Mouse (Mus musculus) heart, embryonic 11.5 days (tissue): Measurements from ENCODE around the gene Drosha. TPM values are rescaled to one million over a fixed set of nuclear protein-coding genes. Genes with fewer than 3 reads are reported as not detected.
"Not testable (repeated sequence)": the region's sequence is repeated elsewhere in the genome, so short reads cannot be mapped to it uniquely, and the experiment has no call there.

ENCODE experiments used
- ATAC-seq: fragments of 200-750 bp; cut with Nextera tagmentation; replicated peaks from 2 replicates; pipeline ENCODE4 v1.8.0; 2017; ENCODE audit warnings: moderate library complexity; ENCODE audit not compliant: insufficient number of reproducible peaks, low FRiP score, low TSS enrichment
- H3K27ac ChIP-seq: fragments of 300-500 bp; sonication (generic); 2 replicates; pipeline ENCODE4 v1.5.1; 2014; ENCODE audit warnings: mild to moderate bottlenecking, low read depth, low read length
- H3K27me3 ChIP-seq: fragments of 300-500 bp; sonication (generic); 2 replicates; pipeline ENCODE4 v1.6.1; 2014; ENCODE audit warnings: mild to moderate bottlenecking, low read length, mixed read lengths; ENCODE audit not compliant: control insufficient read depth, insufficient read depth
- H3K36me3 ChIP-seq: fragments of 300-500 bp; sonication (generic); 2 replicates; pipeline ENCODE4 v1.6.1; 2014; ENCODE audit warnings: mild to moderate bottlenecking, low read length, moderate library complexity, mixed read lengths; ENCODE audit not compliant: control insufficient read depth, insufficient read depth
- H3K4me1 ChIP-seq: fragments of 300-500 bp; sonication (generic); 2 replicates; pipeline ENCODE4 v1.6.1; 2014; ENCODE audit warnings: low read length; ENCODE audit not compliant: control insufficient read depth, insufficient read depth
- H3K4me2 ChIP-seq: fragments of 300-500 bp; sonication (generic); 2 replicates; pipeline ENCODE4 v1.6.1; 2014; ENCODE audit warnings: mild to moderate bottlenecking, moderate library complexity
- H3K4me3 ChIP-seq: fragments of 300-500 bp; sonication (generic); 2 replicates; pipeline ENCODE4 v1.5.1; 2014; ENCODE audit warnings: low read depth, low read length
- H3K9ac ChIP-seq: fragments of 300-500 bp; sonication (generic); 2 replicates; pipeline ENCODE4 v1.6.1; 2014; ENCODE audit warnings: mild to moderate bottlenecking, low read depth, low read length, moderate library complexity
- H3K9me3 ChIP-seq: fragments of 300-500 bp; sonication (generic); replicated peaks from 2 replicates; pipeline ENCODE4 v1.6.1; 2016; ENCODE audit warnings: low read length; ENCODE audit not compliant: control insufficient read depth
- WGBS: fragments of 180-500 bp; shearing (Covaris S2); extraction: QIAGEN DNeasy Blood & Tissue Kit; methylation state at CpG from one replicate; pipeline ENCODE4 v1.1.7; 2014; ENCODE audit not compliant: insufficient replicate concordance; 5-methylcytosine and 5-hydroxymethylcytosine counted together
- polyA plus RNA-seq: library from polyadenylated mRNA; unstranded; fragments of >200 nt; fragmentation: Nextera tagmentation; extraction: Ambion mirVana; gene quantifications from 2 replicates; pipeline ENCODE4 v1.2.1, GENCODE M21; 2014

Drosha gene
- polyA plus RNA-seq, 1 experiment from 2014 or later: 34.6 TPM

GRCm38 (mm10) chr15:12798043-12798442 is 26.6 kb upstream of the Drosha start:
- 59% methylated on average over 6 of the region's 6 CpGs for WGBS

DNA sequence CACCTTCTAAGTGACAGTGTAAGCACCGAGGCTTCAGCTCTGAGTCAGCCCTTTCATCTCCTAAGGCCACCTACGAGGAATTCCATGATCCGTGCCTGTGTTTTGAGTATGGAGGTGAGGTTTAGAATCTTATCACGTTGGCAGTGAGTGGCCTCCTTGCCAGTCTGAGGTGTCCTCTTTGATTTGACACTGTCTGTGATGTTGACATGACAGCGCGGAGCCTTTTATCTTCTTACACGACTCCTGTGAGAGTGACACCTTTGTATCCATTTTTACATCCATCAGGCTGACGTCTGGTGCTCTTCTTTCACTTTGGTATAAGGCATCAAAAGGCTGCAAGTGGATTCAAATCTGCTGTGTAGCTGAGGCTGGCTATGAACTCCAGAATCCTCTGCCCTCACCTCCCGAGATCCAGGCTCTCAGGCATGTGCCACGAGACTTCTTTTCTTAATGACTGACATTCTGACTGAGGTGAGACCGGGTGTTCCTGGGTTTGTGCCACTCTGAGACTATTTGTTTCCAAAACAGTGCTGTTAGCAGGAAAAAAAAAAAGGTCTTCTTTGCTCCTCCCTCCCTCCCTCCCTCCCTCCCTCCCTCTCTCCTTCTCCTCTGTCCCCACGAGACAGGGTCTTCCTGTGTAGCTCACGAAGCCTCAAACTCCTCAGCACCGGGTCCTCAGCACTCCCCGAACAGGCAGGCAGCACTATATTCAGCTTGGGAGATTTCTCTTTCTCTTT is 24.0 kb upstream of the Drosha start:
- 28% methylated on average over 15 of the region's 15 CpGs for WGBS
- Histone ChIP-seq H3K27me3 (no peaks in the 10 kb centered on the region), H3K4me1 (peaks cover 5% of the 10 kb centered on the region; the same call in 1 of the 2 replicates), H3K9me3 (no peaks in the 10 kb centered on the region), H3K4me3 (0 out of 2 replicates have a peak overlapping the region, but pooled peaks have one; percentile 5), H3K4me2 (peak overlapping the region; percentile 38), H3K9ac (no peak overlapping the region), H3K36me3 (no peaks in the 10 kb centered on the region), H3K27ac (no peak overlapping the region)
- ATAC-seq: no peak

More at GRCm38 (mm10) chr15:12798043-12798442, 26.6 kb upstream of the Drosha start:
- Histone ChIP-seq H3K4me1 (peaks cover 5% of the 10 kb centered on the region; the same call in 1 of the 2 replicates), H3K9me3 (no peaks in the 10 kb centered on the region), H3K27ac (no peak overlapping the region), H3K9ac (no peak overlapping the region), H3K36me3 (no peaks in the 10 kb centered on the region), H3K27me3 (no peaks in the 10 kb centered on the region), H3K4me3 (no peak overlapping the region), H3K4me2 (no peak overlapping the region)
- ATAC-seq: no peak

DNA sequence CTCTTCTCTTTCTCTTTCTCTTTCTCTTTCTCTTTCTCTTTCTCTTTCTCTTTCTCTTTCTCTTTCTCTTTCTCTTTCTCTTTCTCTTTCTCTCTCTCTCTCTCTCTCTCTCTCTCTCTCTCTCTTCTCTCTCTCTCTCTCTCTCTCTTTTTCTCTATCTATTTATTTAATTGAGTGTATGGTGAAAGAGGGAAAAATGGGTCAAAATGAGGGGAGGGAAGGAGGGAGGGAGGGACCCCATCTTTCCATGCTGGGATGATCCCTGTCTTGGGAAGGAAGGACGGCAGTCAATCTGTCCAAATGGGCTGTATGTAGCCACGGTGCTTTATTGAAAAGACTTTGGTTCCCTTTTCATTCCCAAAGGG is 23.5 kb upstream of the Drosha start:
- H3K36me3 ChIP-seq, H3K4me1 ChIP-seq, H3K9me3 ChIP-seq, H3K27ac ChIP-seq, H3K9ac ChIP-seq, H3K4me3 ChIP-seq, H3K27me3 ChIP-seq, ATAC-seq, H3K4me2 ChIP-seq: not testable (repeated sequence)
- WGBS: 75% methylated on average over 2 of the region's 2 CpGs

DNA sequence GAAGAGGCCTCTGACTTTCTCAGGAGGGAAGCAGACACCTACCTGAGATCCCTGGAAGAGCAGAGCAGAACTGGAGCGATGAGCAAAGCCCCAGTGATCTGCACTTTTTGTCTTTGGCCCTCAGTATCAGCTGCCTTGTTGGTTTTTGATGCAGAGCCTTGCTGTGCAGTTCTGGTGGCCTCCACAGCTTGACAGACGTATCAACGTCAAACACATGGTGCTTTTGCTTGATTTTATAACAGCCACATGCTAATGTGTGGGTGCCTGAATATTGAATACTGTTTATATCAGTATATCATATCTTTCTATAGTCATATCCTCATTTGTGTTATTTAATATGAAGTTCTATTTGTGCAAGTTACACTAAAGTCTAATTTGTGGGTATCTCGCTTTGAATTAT is 19.5 kb upstream of the Drosha start:
- WGBS: 86% methylated on average over 4 of the region's 4 CpGs
- H3K9me3 ChIP-seq: no peaks in the 10 kb centered on the region

GRCm38 (mm10) chr15:12807088-12807487 is 17.5 kb upstream of the Drosha start:
- H3K9ac ChIP-seq: no peak overlapping the region
- no peaks in the 10 kb centered on the region for H3K4me1 ChIP-seq
- H3K4me2 ChIP-seq: no peak overlapping the region
- H3K9me3 ChIP-seq: no peaks in the 10 kb centered on the region
- H3K27ac ChIP-seq: no peak overlapping the region
- no peak for ATAC-seq
- H3K4me3 ChIP-seq: no peak overlapping the region
- H3K27me3 ChIP-seq: no peaks in the 10 kb centered on the region
- H3K36me3 ChIP-seq: peaks cover 33% of the 10 kb centered on the region
- 95% methylated on average over 10 of the region's 10 CpGs for WGBS

More for the DNA sequence above, 19.5 kb upstream of the Drosha start:
- peaks cover 19% of the 10 kb centered on the region for H3K36me3 ChIP-seq
- H3K27me3 ChIP-seq: no peaks in the 10 kb centered on the region
- H3K4me3 ChIP-seq: no peak overlapping the region
- H3K9ac ChIP-seq: no peak overlapping the region
- H3K4me1 ChIP-seq: peaks cover 5% of the 10 kb centered on the region; the same call in 1 of the 2 replicates
- H3K27ac ChIP-seq: no peak overlapping the region
- no peak for ATAC-seq
- H3K4me2 ChIP-seq: no peak overlapping the region

DNA sequence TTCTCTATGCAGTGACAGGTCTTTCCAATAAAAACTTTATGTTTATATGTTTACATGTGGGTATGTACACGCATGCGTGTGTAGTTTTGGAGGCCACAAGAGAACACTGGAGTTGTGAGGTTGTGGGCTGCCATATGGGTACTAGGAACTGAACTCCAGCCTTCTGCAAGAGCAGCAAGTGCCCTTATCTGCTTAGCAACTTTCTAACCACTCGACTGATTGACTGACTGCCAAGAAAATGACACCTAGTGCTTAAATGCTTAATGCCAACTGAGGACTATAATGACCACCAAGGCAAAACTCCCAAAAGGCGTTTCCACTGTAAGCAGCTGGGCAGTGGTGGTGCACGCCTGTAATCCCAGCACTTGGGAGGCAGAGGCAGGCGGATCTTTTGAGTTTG is 15.3 kb upstream of the Drosha start:
- Histone ChIP-seq H3K9ac (no peak overlapping the region), H3K4me1 (no peaks in the 10 kb centered on the region), H3K4me2 (no peak overlapping the region), H3K9me3 (no peaks in the 10 kb centered on the region), H3K27me3 (no peaks in the 10 kb centered on the region), H3K36me3 (peaks cover 43% of the 10 kb centered on the region), H3K4me3 (no peak overlapping the region), H3K27ac (no peak overlapping the region)
- no peak for ATAC-seq
- WGBS: 81% methylated on average over 6 of the region's 6 CpGs

DNA sequence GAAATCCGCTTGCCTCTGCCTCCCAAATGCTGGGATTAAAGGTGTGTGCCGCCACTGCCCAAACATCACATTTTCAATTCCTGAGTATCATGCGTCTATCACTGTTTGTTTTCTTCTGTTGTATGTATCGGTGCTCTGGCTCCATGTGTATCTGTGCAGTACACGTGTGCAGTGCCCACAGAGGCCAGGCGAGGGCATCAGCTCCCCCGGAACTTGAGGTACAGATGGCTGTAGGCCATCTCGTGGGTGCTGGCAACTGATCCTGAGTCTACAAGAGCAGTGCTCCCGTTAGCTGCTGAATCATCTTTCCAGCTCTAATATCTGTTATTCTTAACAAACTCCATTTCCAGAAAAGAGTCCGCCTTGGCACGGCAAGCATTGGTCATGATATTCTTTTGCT is 12.0 kb upstream of the Drosha start:
- Histone ChIP-seq H3K27me3 (no peaks in the 10 kb centered on the region), H3K27ac (no peak overlapping the region), H3K9me3 (no peaks in the 10 kb centered on the region), H3K36me3 (peaks cover 51% of the 10 kb centered on the region), H3K4me1 (no peaks in the 10 kb centered on the region), H3K9ac (no peak overlapping the region), H3K4me2 (no peak overlapping the region), H3K4me3 (no peak overlapping the region)
- ATAC-seq: no peak
- WGBS: 94% methylated on average over 11 of the region's 11 CpGs

- ATAC-seq: no peak
- Histone ChIP-seq H3K36me3 (peaks cover 45% of the 10 kb centered on the region), H3K27ac (no peak overlapping the region), H3K4me3 (no peak overlapping the region), H3K9ac (no peak overlapping the region), H3K4me1 (no peaks in the 10 kb centered on the region), H3K4me2 (no peak overlapping the region), H3K9me3 (no peaks in the 10 kb centered on the region), H3K27me3 (no peaks in the 10 kb centered on the region)
- WGBS: 92% methylated on average over 8 of the region's 8 CpGs
These were observed 7.0 kb upstream of the Drosha start for GRCm38 (mm10) chr15:12817592-12817991.
